Mouse (Mus musculus) small intestine, adult 2 months (tissue): ENCODE data around the gene 1700016K19Rik. TPM values are rescaled to one million over a fixed set of nuclear protein-coding genes. Genes with fewer than 3 reads are reported as not detected.

ENCODE experiments used
- H3K27ac ChIP-seq: fragments of 200-500 bp; 2 replicates; pipeline ENCODE4 v1.5.1; 2012; ENCODE audit warnings: low read depth, low read length, control low read depth, inconsistent platforms; ENCODE audit not compliant: insufficient read depth
- H3K27me3 ChIP-seq: fragments of 200-500 bp; 2 replicates; pipeline ENCODE4 v1.6.1; 2012; ENCODE audit warnings: mild to moderate bottlenecking, moderate library complexity, low read length, inconsistent platforms; ENCODE audit not compliant: control insufficient read depth, insufficient read depth
- H3K36me3 ChIP-seq: fragments of 200-500 bp; 2 replicates; pipeline ENCODE4 v1.6.1; 2012; ENCODE audit warnings: mild to moderate bottlenecking, low read length, control low read depth, inconsistent platforms; ENCODE audit not compliant: control insufficient read depth, insufficient read depth
- H3K4me1 ChIP-seq: fragments of 200-500 bp; 2 replicates; pipeline ENCODE4 v1.6.1; 2012; ENCODE audit warnings: low read length, inconsistent platforms, mixed read lengths; ENCODE audit not compliant: control insufficient read depth, insufficient read depth, insufficient read length
- H3K4me3 ChIP-seq: fragments of 200-500 bp; 2 replicates; pipeline ENCODE4 v1.5.1; 2012; ENCODE audit warnings: low read depth, mild to moderate bottlenecking, control low read depth, inconsistent platforms, low read length, moderate library complexity
- CTCF ChIP-seq: fragments of 200-500 bp; IDR thresholded peaks from 2 replicates; pipeline ENCODE4 v1.5.1; 2012; ENCODE audit warnings: low read depth, mild to moderate bottlenecking, control low read depth, inconsistent platforms, low read length, moderate library complexity, mixed read lengths; ENCODE audit not compliant: insufficient replicate concordance, insufficient read length; ENCODE audit errors: extremely low read depth
- POLR2A ChIP-seq: fragments of 200-500 bp; IDR thresholded peaks from 2 replicates; pipeline ENCODE4 v1.6.1; 2012; ENCODE audit warnings: low read depth, mild to moderate bottlenecking, control low read depth, inconsistent platforms, low read length, moderate library complexity
- WGBS: fragments of 180-500 bp; shearing (Covaris S2); methylation state at CpG from one replicate; pipeline ENCODE4 v1.1.7; 2018; 5-methylcytosine and 5-hydroxymethylcytosine counted together
- polyA plus RNA-seq: library from polyadenylated mRNA; depleted of rRNA; stranded (reverse); fragments of >200 nt; gene quantifications from 2 replicates; pipeline ENCODE4 v1.2.3, GENCODE M21; 2012

The 1700016K19Rik gene
- polyA plus RNA-seq, 1 experiment: 0.18 TPM

- 66% methylated on average over 4 of the region's 4 CpGs for WGBS
- TF ChIP-seq POLR2A: no peak
- no peak for TF ChIP-seq CTCF
- Histone ChIP-seq H3K4me3 (no peak overlapping the region), H3K4me1 (no peaks in the 10 kb centered on the region), H3K36me3 (peaks cover 24% of the 10 kb centered on the region), H3K27me3 (no peaks in the 10 kb centered on the region), H3K27ac (no peak overlapping the region)
Observed at GRCm38 (mm10) chr11:76019879-76020278, 20.2 kb downstream of the 1700016K19Rik start.

DNA sequence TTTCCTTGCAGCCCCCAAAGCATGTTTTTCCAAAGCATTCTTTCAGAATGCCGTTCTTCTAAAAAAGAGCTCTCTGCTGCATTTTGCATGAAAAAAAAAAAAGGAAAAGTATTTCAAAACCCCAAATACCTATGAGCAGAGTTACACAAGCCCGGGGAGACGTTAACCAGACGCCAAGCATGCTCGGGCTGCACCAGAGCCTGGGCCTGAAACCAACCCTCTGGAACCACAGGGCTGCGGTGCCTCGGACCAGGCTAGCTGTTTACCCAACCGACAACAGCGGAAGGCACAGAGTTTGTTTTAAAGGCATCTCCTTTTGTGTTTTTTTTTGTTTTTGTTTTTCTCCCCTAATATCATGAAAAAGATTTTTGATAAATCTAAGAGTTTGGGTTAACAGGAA is 21.2 kb downstream of the 1700016K19Rik start:
- Histone ChIP-seq H3K27ac (no peak overlapping the region), H3K4me3 (no peak overlapping the region), H3K27me3 (no peaks in the 10 kb centered on the region), H3K4me1 (no peaks in the 10 kb centered on the region; the same call in 1 of the 2 replicates), H3K36me3 (peaks cover 25% of the 10 kb centered on the region)
- 80% methylated on average over 9 of the region's 9 CpGs for WGBS
- TF ChIP-seq CTCF (no peak), POLR2A (no peak)

GRCm38 (mm10) chr11:76025080-76025583 is 25.4 kb downstream of the 1700016K19Rik start:
- H3K27ac ChIP-seq: no peak overlapping the region
- H3K4me3 ChIP-seq: peak overlapping the region; percentile 35
- peaks cover 21% of the 10 kb centered on the region for H3K36me3 ChIP-seq
- 75% methylated on average over 7 of the region's 7 CpGs for WGBS
- H3K4me1 ChIP-seq: peaks cover 7% of the 10 kb centered on the region
- TF ChIP-seq CTCF: no peak
- 0 out of 2 replicates have a peak, but pooled peaks have one; percentile 13 for TF ChIP-seq POLR2A
- no peaks in the 10 kb centered on the region for H3K27me3 ChIP-seq

GRCm38 (mm10) chr11:76026527-76027138 is 26.9 kb downstream of the 1700016K19Rik start:
- Histone ChIP-seq H3K36me3 (peaks cover 14% of the 10 kb centered on the region; the same call in 1 of the 2 replicates), H3K27ac (peak overlapping the region; percentile 10; the same call in 1 of the 2 replicates), H3K4me1 (peaks cover 7% of the 10 kb centered on the region), H3K27me3 (no peaks in the 10 kb centered on the region), H3K4me3 (peak overlapping the region; percentile 94)
- 9% methylated on average over 13 of the region's 14 CpGs for WGBS
- no peak for TF ChIP-seq CTCF
- no peak for TF ChIP-seq POLR2A

GRCm38 (mm10) chr11:76027139-76028071 is 27.7 kb downstream of the 1700016K19Rik start, which contains the start of gene Rflnb:
TSS of gene Rflnb (minus strand) at chr11:76027782.
- Histone ChIP-seq H3K4me1 (peaks cover 7% of the 10 kb centered on the region), H3K27me3 (no peaks in the 10 kb centered on the region), H3K27ac (peak within 1 kb of the TSS; percentile 40; the same call in 1 of the 2 replicates), H3K4me3 (peak within 1 kb of the TSS; percentile 94), H3K36me3 (peaks cover 10% of the 10 kb centered on the region; the same call in 1 of the 2 replicates)
- peak; percentile 50 for TF ChIP-seq CTCF
- TF ChIP-seq POLR2A: peak; percentile 59; the same call in 1 of the 2 replicates
- WGBS: under 1% methylated on average over 110 of the region's 112 CpGs

GRCm38 (mm10) chr11:76028072-76028465 is 28.4 kb downstream of the 1700016K19Rik start:
- Histone ChIP-seq H3K4me3 (peak overlapping the region; percentile 94), H3K27ac (no peak overlapping the region), H3K36me3 (peaks cover 10% of the 10 kb centered on the region; the same call in 1 of the 2 replicates), H3K4me1 (peaks cover 7% of the 10 kb centered on the region), H3K27me3 (no peaks in the 10 kb centered on the region)
- WGBS: 6% methylated on average over 14 of the region's 14 CpGs
- no peak for TF ChIP-seq POLR2A
- TF ChIP-seq CTCF: no peak

DNA sequence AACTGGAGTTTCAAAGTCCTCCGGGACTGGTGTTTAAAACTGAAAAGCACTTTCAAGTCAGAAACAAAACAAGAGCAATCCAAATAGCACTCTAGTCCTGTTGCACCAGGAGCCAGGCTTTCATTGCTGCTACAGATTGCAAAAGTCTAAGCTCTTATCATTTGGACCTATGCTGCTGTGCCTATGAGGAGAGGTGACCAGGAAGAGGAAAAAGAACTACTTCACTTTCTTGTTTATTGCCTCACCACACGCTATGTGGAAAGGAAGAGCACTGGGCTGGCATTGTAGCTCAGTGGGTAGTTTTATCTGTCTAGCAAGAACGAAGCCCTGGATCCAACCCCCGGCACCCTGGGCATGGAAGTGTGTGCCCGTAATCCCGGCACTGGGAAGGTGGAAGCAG is 33.6 kb downstream of the 1700016K19Rik start:
- TF ChIP-seq CTCF (no peak), POLR2A (no peak)
- Histone ChIP-seq H3K4me1 (peaks cover 6% of the 10 kb centered on the region; the same call in 1 of the 2 replicates), H3K27me3 (no peaks in the 10 kb centered on the region), H3K27ac (0 out of 2 replicates have a peak overlapping the region, but pooled peaks have one; percentile 28), H3K4me3 (no peak overlapping the region), H3K36me3 (no peaks in the 10 kb centered on the region)
- WGBS: 48% methylated on average over 6 of the region's 6 CpGs
